Mouse (Mus musculus): ENCODE results near the gene Gpx5.

Gene Gpx5

DNA sequence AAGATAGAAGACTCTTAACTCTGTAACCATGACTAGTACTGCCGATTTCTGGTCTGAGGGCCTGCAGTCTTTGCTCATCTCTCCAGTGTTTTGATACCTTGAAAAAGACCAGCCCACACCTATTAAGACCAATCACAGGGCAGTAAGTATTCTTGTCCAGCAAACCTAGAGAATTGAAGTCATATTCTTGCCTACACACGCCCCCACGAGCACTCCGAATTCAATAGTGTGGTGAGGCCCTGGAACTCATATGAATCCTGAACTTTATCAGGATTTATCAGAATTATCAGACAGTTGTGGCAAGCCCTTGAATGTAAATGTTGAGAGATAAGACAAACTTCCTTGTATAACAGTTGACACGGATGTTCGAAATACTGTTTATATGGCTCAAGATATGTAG lies at the start of gene Gpx5:
Gene Gpx5, minus strand, starts transcription at position 101 of the 400 bp plus-strand sequence.
- 97% methylated on average over 6 of the region's 6 CpGs for WGBS

DNA sequence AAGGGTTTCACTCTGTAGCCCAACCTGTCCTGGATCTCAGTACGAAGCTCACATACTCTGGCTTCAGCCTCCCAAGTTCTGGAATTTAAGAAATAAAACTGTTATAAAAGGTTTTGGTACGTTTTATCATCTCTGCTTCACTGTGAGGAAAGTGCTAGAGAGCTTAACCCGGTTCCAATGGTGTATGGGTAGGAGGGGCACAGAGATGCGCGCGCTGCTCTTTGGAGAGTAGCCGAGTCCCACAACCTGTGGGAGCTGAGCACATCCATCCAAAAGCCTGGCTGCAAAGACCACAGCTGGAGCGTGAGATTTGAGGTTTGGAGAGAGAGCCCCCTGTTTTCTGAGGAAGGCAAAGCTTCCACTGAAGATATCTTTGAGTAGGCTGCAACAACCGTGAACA lies 34.9 kb upstream of the Gpx5 start:
- under 1% methylated on average over 9 of the region's 9 CpGs for WGBS

DNA sequence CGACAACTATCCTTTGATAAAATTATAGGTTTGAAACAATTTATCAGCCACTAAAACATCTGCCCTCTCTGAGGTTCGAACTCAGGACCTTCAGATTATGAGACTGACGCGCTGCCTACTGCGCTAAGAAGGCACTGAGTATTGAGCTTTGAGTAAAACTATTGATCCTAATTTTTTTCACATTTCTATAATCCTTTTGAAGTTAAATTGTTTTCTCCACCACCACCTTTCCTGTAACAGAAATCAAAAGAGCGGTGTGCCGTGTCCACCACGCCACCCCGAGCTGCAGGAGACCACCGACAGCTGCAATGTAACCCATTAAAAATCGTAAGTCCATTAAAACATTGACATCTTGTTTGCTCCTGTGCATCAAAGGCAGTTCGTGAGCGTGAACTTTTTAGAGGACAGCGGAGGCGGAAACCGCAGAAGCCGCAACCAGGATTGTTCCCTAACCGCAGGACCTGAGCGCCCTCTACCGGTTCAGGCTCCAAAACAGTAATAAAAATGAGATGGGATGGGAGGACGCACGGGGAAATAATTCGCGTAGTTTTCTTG lies 34.2 kb upstream of the Gpx5 start:
- whole genome bisulfite sequencing, result under 1% methylated on average over 24 of the region's 24 CpGs

DNA sequence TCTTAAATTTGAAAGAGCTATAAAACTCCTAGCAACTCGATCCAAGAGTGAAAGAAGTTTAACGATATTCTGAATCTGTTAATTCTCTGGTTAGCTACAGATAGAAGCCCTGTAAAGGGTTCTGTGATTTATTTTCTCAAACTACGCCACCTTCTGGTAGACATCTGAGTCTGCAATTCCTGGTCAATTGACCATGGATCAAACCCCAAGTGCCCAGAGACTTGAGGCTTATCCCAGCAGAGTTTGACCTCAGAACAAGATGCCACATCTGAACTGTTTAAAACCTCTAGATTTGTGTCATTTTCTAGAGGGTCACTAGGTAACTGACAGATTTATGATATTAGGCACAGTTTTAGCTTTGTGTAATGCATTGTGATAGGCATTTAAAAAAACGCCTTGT lies 33.7 kb upstream of the Gpx5 start:
- WGBS, result 7% methylated on average over 4 of the region's 4 CpGs

DNA sequence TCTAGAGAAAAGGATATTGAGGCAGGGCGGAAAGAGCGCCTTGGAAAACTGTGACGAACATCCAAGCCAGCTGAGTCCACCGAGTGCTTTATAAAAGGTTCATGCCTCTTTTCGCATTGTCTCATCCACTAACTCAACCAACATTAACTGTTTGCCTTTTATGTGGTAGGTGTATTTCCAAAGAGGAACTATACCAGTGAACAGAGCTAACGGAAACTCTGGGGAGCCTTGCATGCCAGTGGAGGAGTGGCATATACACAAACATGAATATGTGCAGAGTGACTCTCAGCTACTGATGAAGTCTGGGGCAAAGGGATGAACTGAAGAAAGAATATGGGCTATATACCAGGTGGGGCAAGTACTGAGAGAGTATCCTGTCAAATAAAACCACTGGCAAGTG lies 30.9 kb upstream of the Gpx5 start:
- 37% methylated on average over 6 of the region's 6 CpGs for WGBS

DNA sequence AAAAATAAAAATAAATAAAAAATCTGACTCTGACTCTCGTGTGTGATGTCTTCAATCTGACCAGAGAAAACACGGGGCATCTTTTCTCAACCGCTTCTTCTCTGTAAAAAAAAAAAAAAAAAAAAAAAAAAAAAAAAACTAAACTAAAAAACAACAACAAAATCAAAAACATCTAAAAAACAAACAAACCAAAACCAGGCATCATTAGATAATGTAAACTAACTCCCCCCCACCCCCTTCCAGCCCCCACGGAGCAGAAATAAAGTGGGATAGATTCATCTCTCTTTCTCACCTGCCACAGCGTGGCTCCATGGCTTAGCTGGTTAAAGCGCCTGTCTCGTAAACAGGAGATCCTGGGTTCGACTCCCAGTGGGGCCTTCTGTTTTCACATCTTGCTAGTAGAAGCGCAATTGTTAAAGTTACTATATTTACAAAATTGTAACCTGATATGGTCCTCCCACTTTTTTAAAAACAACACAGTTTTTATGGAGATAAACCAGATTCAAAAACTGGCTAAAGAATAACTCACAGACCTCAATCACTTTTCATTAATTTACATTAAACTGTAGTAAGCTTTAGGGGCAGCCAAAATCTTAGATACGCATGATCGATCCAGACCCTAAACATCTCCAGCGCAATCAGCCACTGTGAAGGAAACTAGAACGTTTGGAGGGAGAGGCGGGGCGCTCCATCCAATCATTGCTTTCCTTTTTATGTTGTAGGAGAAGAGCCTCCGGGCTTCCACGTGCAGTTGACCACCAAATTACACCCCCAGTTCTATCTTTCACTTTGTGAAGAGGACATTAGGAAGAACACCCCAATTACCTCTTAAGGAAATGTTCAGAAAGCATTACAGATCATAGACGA lies 30.2 kb upstream of the Gpx5 start:
- 11% methylated on average over 18 of the region's 18 CpGs for WGBS

DNA sequence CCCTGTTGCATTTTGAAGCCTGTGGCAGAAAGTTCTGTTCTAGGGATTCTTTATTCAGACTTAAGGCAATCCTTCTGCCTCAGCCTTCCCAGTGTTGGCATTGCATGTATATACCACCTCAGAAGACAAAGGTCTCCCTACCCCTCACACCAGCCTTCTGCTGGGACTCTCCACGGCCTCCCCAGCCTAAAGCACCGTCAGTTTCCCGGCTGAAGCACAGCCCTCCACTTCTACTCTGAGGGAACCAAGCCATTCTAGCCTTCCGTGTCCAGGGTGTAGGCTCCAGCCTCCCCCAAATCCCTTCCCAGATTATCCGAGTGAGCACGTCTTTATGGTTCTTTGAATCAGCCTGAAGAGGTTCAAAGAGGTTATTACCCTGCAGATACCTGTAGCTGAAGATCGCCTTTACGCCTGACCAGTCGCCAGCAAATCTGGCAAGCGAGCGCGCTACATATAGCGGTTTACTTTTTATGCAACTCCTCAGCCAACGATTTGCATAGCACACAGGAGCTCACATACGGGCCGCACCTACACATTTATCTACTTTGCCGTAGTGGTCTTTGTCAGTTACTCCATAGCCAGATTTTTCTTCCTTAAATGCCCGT lies 29.5 kb upstream of the Gpx5 start:
- WGBS, result 11% methylated on average over 18 of the region's 18 CpGs

DNA sequence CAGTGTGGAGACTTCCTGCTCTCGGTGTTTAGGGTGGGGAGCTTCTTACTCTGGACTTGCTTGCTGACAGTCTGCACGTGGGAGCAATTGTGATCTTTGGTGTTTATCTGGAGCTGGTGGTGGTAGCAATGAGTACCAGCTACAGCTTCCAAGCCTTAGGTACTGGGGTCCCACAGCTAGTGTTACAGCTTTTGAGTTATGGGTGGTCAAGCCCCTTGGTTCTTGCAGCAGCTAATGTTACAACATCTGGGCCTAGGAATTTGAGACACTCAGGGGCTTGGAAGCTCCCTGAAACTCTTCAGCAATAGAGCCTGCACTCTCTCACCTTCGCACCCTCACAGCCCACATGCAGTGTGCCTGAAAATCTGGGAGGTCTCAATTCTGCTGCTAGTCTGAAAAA lies 27.7 kb upstream of the Gpx5 start:
- 86% methylated on average over 3 of the region's 3 CpGs for WGBS

DNA sequence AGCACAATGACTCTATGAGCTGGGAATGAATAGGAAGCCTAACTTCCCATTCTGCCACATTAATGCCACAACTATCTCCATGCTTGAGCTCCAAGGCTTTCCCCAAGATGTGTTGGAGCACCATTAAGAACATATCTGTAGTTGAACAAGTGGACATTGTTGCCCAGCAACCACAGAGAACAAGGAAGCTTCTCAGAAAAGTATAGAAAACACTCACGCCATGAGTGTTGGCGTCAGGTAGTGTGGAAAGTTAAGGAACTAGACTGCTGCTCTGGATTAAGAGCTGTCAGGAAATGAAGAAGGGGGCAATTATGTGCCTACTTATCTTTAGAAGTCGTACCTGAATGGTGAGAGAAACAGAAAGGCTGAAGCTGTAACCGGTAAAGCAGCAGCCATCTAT lies 21.4 kb upstream of the Gpx5 start:
- WGBS, result 82% methylated on average over 4 of the region's 4 CpGs

DNA sequence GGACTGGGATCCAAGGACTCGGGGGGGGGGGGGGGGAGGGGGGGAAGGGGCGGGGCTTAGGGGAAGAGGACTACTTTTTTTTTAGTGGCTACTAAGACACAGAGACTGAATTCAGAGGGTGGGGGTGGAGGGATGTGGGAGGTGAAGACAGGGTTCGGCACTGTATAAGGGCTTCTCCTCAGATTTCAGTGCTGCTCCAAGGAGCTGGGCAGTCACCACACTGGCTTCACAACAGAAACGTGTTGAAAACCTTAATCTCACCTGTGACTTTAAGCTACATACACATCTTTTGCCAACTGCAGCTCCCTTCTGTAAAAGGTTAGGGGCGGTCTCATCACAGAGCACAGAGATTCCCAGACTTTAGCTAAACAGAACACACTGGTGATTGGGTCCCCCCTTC lies 20.3 kb upstream of the Gpx5 start:
- 46% methylated on average over 4 of the region's 5 CpGs for WGBS

DNA sequence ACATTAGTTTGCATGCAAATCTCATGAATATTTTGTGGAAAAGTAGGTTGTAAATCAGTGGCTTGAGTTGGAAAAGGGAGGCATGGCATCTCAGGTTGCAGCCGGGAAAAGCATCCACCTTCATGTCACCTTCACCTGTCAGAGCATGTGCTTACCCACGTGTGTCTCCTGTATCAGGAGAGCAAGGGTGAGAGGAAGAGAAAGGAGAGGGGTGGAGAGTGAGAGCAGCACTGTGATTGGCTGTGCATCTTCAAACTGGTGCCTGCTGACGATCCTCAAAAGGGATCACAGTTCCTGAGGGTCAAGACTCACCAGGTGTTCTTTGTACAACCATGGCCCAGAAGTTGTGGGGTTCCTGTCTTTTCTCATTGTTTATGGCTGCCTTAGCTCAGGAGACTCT lies 19.4 kb upstream of the Gpx5 start, which contains the start of gene Gpx6:
Gene Gpx6, plus strand, starts transcription at position 200 of the 400 bp plus-strand sequence.
- WGBS, result 54% methylated on average over 3 of the region's 3 CpGs

DNA sequence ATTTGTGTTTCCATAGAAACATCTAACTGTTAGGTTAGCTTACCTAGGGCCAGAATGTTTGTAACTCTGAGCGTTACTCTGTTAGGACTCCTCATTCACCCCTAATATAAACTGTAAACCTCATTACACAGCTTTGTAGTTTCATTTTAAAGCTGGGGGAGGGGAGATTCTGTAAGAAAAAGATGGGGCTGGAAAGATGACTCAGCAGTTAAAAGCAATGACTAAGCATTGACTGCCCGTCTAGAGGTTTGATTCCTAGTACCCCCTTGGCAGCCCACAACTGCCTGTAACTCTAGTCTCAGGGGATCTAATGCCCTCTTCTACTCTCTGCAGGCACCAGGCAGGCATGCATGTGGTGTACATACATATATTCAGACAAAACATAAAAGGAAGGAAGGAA lies 17.3 kb upstream of the Gpx5 start:
- WGBS, result 61% methylated on average over 2 of the region's 2 CpGs

DNA sequence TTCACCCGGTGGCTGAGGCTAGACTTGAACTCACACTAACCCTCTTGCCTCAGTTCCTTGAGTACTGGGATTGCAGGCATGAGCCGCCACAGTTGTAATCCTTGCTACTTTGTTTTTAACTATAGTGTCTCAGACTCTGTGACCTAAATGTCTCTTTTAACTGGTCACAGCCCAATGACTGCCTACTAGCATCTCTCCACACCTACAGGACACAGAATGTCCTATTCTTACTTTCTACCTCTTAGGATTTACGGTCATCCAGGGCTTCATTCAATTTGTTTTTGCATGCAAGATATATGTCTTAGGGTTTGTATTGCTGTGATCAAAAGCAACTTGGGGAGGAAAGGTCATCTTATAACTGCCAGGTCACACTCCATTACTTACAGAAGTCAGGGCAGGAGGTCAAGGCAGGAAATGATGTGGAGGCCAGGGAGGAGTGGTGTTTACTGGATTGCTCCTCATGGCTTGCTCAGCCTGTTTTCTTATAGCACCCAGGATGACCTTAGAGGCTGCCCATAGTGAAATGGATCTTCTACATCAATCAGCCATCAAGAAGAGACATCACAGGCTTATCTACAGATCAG lies 12.0 kb upstream of the Gpx5 start:
- WGBS, result 85% methylated on average over 3 of the region's 3 CpGs

DNA sequence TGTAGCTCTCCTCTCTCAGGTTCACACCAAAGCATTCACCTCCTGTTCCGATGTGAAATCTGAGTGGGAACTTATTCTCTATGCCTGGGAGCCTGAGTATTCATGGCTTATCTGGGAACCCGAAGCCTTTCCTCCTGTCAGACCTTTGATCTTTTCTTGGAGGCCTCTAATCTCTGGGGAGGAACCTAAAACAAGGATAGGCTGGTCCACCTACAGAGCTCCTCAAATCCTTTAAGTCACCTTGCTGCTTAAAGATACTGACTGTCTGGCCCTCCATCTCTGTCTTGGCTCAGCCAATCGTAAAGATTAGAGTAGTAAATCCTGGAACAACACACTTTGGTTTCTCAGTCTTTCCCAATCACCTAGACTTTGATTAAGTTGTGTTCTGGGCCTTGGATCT lies 6.0 kb upstream of the Gpx5 start:
- WGBS, result 58% methylated on average over 3 of the region's 3 CpGs

DNA sequence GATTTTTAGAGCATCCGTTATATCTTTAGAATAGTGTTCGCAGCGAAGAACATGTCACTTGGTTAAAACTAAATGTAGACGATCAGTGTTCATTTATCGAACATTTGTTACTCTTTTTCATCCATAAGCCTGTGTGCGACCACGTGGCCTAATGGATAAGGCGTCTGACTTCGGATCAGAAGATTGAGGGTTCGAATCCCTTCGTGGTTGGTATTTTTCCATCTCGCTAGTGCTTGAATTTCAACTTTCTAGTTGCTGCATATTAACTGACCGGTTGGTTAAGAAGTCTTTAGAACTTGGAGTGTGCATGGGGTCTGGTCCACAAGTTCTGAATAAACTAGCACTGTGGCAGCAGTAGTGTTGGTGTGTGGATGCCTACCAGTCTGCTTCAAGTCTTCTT lies 13.0 kb downstream of the Gpx5 start:
- under 1% methylated on average over 13 of the region's 13 CpGs for WGBS

DNA sequence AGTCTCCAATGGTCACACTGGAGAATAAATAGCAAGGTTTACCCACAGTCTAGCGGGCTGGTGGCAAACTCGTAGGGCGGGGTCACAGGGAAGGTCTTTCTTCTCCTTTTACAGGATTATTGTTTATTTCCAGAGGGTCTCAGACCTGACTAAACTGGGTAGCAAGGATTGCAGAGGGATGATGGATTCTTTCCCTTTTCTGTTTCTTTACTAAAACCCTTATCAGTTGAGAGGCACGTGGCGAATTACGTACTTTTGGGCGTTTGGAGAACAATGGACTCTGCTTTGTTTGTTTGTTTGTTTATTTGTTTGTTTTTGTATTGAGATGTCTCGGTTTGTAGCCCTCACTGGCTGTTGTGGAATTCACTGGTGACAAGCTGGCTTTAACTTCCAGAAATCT lies 13.5 kb downstream of the Gpx5 start:
- 3% methylated on average over 8 of the region's 8 CpGs for WGBS

DNA sequence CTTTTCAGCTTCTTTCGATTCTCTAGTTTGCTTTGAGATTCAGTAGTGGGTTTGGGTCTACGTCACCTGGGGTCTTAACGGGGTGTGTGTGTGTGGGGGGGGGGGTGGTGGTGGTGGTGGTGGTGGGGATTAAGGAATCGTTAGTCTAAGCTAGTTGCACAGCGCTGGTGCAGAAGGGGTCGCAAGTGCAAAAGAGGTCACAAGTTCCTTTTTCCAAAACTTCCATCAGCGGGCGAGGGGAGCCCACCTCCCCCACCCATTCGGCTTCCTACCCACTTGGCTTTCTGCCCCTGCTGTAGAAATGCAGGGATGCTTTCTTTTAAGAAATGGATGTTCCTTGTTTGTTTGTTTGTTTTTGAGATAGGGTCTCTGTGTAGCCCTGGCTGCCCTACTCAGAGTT lies 16.0 kb downstream of the Gpx5 start:
- 3% methylated on average over 9 of the region's 9 CpGs for WGBS

DNA sequence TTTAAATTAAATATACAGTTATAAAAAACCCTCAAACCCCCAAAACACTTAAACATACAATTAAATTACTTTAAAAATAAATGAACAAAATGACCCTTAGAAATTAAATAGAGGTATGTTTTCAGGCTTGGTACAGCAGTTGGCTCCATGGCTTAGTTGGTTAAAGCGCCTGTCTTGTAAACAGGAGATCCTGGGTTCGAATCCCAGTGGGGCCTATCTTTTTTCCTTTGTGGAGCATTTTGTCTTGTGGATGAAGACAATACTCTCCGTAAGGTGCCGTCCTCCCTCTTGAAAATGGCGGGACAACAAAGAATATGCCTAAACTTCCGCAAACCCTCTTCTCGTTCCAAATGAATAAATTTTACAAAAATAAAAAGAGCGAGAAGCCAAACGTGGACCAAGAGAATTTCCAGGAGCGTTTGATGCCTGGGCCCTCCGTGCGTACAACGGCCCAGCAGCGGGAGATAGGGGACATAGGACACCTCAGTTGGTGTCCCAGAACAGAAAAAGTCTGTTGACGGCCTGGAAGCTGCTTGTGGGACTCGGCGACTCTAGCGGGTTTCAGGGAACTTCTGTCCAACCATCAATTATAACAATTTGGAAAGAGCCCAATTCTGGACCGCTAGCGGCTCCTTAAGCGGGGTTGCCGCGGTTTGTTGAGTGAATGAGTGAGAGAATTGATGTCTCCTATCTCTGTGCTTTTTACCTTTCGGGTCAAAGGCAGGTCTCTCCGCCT lies 16.5 kb downstream of the Gpx5 start:
- WGBS, result 1% methylated on average over 25 of the region's 25 CpGs

DNA sequence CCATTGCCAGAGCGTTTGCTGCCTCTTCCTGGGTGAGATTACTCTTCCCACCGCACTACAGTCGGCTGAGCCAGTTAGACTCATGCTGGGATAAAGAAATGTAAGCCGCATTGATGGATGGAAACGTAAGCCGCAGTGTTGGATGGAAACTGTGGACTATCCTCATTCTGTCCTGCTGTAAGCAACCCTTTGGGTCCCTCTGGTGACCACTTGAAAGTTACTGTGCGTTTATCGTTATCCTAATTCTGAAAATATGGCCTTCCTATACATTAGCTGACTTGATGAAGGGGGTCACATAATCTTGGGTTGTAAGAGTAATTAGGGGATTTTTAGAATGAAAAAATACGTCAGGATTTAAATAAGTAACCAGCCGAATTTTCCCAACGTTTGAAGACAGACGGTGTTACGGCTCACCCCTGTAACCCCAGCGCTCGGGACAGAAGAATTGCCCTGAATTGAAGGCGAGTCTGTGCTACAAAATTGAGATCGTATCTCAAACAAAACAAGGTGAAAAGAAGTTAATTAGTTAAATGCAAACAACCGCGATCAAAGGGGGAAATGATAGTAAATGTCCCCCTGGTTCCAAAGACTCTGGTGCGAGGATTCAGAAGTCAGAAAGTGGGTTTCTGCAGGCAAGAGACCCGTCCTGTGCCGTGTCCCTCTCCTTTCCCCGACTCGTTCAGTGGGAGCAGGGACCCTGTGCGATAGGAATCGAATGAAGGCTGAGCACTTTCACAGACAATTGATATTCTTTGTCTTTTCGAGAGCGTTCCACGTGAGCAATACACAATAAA lies 17.3 kb downstream of the Gpx5 start:
- WGBS, result under 1% methylated on average over 29 of the region's 29 CpGs

DNA sequence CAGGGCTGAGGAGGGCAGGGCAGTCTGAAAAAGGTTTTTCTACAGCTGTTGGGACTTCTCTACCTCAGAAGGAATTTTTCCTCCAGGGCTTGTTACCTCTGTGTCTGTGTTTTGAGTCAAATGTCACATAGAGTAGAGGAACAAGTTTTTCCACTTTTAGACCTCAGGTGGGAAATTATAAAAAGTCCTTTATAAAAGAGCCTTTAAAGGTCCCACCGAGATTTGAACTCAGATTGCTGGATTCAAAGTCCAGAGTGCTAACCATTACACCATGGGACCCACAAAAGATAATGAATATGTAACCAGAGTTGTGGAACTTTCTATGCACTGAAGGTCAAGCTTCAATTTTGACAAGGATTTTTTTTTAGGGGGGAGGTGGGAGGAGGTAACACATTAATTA lies 24.3 kb downstream of the Gpx5 start:
- WGBS, result 15% methylated on average over 1 of the region's 1 CpGs

DNA sequence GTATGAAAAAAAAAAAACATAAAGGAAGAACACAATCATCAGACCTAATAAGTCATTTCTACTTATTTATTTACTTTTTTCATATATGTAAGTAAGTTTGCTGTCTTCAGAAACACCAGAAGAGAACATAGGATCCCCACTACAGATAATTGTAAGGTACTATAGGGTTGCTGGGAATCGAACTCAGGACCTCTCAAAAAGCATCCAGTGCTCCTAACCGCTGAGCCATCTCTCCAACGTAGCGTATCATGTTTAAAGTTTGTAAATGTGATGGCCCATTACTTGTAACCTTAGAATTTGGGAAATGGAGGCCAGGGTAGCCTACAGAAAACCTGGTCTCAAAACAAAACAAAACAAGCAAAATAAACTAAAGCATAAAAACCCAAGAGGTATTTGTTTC lies 25.0 kb downstream of the Gpx5 start:
- WGBS, result 54% methylated on average over 4 of the region's 4 CpGs

All from cerebral cortex, adult 2 months (tissue).